Mouse (Mus musculus): ENCODE measurements around the gene Ppp1r13l.

The Ppp1r13l gene

GRCm38 (mm10) chr7:19338060-19338459, 21.5 kb upstream of the Ppp1r13l start:
- no peak for DNase-seq

GRCm38 (mm10) chr7:19338596-19338995, 21.0 kb upstream of the Ppp1r13l start:
- no peak for DNase-seq

- DNase-seq = no peak
These were observed 18.3 kb upstream of the Ppp1r13l start for GRCm38 (mm10) chr7:19341250-19341649.

- DNase-seq = peak; percentile 44 to 47
These were observed 17.7 kb upstream of the Ppp1r13l start for GRCm38 (mm10) chr7:19341761-19342409.

GRCm38 (mm10) chr7:19342481-19343027, 17.0 kb upstream of the Ppp1r13l start:
- peak; percentile 92 to 96 for DNase-seq

- DNase-seq = peak; percentile 74 to 81
These were observed 16.2 kb upstream of the Ppp1r13l start for GRCm38 (mm10) chr7:19343210-19343808.

- no peak for DNase-seq
These were observed 15.2 kb upstream of the Ppp1r13l start, which contains the start of gene Ercc1 for GRCm38 (mm10) chr7:19344237-19344847. Gene Ercc1, plus strand, starts transcription at chr7:19344778.

- peak; percentile 97 to 99 for DNase-seq
These were observed 14.5 kb upstream of the Ppp1r13l start for GRCm38 (mm10) chr7:19344938-19345471.

GRCm38 (mm10) chr7:19349188-19349915, 10.2 kb upstream of the Ppp1r13l start:
- DNase-seq = no peak

- no peak for DNase-seq
These were observed 9.3 kb upstream of the Ppp1r13l start for GRCm38 (mm10) chr7:19350221-19350620.

- no peak for DNase-seq
These were observed 4.6 kb upstream of the Ppp1r13l start for GRCm38 (mm10) chr7:19354991-19355390.

- no peak for DNase-seq
These were observed 3.2 kb upstream of the Ppp1r13l start for GRCm38 (mm10) chr7:19356311-19356710.

GRCm38 (mm10) chr7:19357381-19358375, 1.9 kb upstream of the Ppp1r13l start:
- no peak for DNase-seq

GRCm38 (mm10) chr7:19358634-19359033, 915 bp upstream of the Ppp1r13l start:
- DNase-seq = no peak

- peak; percentile 64 to 66 for DNase-seq
These were observed 518 bp downstream of the Ppp1r13l start for GRCm38 (mm10) chr7:19359892-19360641.

- peak; percentile 89 to 91 for DNase-seq
These were observed 1.4 kb downstream of the Ppp1r13l start for GRCm38 (mm10) chr7:19360944-19361343.

- DNase-seq = peak; percentile 53 to 62
These were observed 2.2 kb downstream of the Ppp1r13l start for GRCm38 (mm10) chr7:19361720-19362119.

GRCm38 (mm10) chr7:19362276-19362675, 2.7 kb downstream of the Ppp1r13l start:
- no peak for DNase-seq

GRCm38 (mm10) chr7:19363881-19364280, 4.3 kb downstream of the Ppp1r13l start:
- DNase-seq = peak; percentile 80 to 81

- DNase-seq = no peak
These were observed 5.8 kb downstream of the Ppp1r13l start for GRCm38 (mm10) chr7:19365376-19365775.

GRCm38 (mm10) chr7:19368380-19368779, 8.8 kb downstream of the Ppp1r13l start:
- no peak for DNase-seq
